Mouse (Mus musculus) embryonic facial prominence, embryonic 12.5 days (tissue): ENCODE data around the gene Zfp541. TPM values are rescaled to one million over a fixed set of nuclear protein-coding genes. Genes with fewer than 3 reads are reported as not detected.

Experiments used
- ATAC-seq: fragments of 200-750 bp; cut with Nextera tagmentation; 2 replicates; pipeline ENCODE4 v1.8.0; 2017; ENCODE audit not compliant: insufficient number of reproducible peaks, insufficient read depth, low FRiP score, low TSS enrichment
- H3K27ac ChIP-seq: fragments of 300-500 bp; sonication (generic); 2 replicates; pipeline ENCODE4 v1.5.1; 2016; ENCODE audit warnings: mild to moderate bottlenecking
- H3K27me3 ChIP-seq: fragments of 300-500 bp; sonication (generic); 2 replicates; pipeline ENCODE4 v1.6.1; 2016; ENCODE audit warnings: mild to moderate bottlenecking, moderate library complexity
- H3K36me3 ChIP-seq: fragments of 300-500 bp; sonication (generic); 2 replicates; pipeline ENCODE4 v1.6.1; 2016; ENCODE audit warnings: mild to moderate bottlenecking
- H3K4me1 ChIP-seq: fragments of 300-500 bp; sonication (generic); 2 replicates; pipeline ENCODE4 v1.6.1; 2016
- H3K4me2 ChIP-seq: fragments of 300-500 bp; sonication (generic); replicated peaks from 2 replicates; pipeline ENCODE4 v1.6.1; 2016; ENCODE audit warnings: mild to moderate bottlenecking, moderate library complexity
- H3K4me3 ChIP-seq: fragments of 300-500 bp; sonication (generic); 2 replicates; pipeline ENCODE4 v1.5.1; 2016; ENCODE audit warnings: mild to moderate bottlenecking
- H3K9ac ChIP-seq: fragments of 300-500 bp; sonication (generic); 2 replicates; pipeline ENCODE4 v1.6.1; 2016; ENCODE audit warnings: mild to moderate bottlenecking, moderate library complexity
- H3K9me3 ChIP-seq: fragments of 300-500 bp; sonication (generic); 2 replicates; pipeline ENCODE4 v1.6.1; 2016; ENCODE audit warnings: mild to moderate bottlenecking, moderate library complexity
- WGBS: fragments of 180-500 bp; shearing (Covaris S2); methylation state at CpG from one replicate; pipeline ENCODE4 v1.1.7; 2016; 5-methylcytosine and 5-hydroxymethylcytosine counted together
- polyA plus RNA-seq: library from polyadenylated mRNA; unstranded; fragments of >200 nt; fragmentation: Nextera tagmentation; extraction: Ambion mirVana; gene quantifications from 2 replicates; pipeline ENCODE4 v1.2.1, GENCODE M21; 2016

Zfp541 gene
- polyA plus RNA-seq, 1 experiment from 2014 or later = 0.18 TPM

- peaks cover 56% of the 10 kb centered on the region for H3K4me1 ChIP-seq
- under 1% methylated on average over 45 of the region's 46 CpGs for WGBS
These were observed 14.9 kb upstream of the Zfp541 start for GRCm38 (mm10) chr7:16046481-16047337.

GRCm38 (mm10) chr7:16047338-16048146 lies 14.1 kb upstream of the Zfp541 start, which contains the start of gene Bicra:
Gene Bicra (minus strand): TSS chr7:16047921.
- peak within 1 kb of the TSS; percentile 94 for H3K4me3 ChIP-seq
- peak within 1 kb of the TSS; percentile 81 for H3K4me2 ChIP-seq
- peaks cover 56% of the 10 kb centered on the region for H3K4me1 ChIP-seq
- H3K9me3 ChIP-seq = no peaks in the 10 kb centered on the region
- no peaks in the 10 kb centered on the region for H3K36me3 ChIP-seq
- no peaks in the 10 kb centered on the region for H3K27me3 ChIP-seq
- WGBS = under 1% methylated on average over 58 of the region's 69 CpGs
- ATAC-seq = peak; percentile 37; the same call in 1 of the 2 replicates
- H3K27ac ChIP-seq = peak within 1 kb of the TSS; percentile 98
- H3K9ac ChIP-seq = peak within 1 kb of the TSS; percentile 98

More at GRCm38 (mm10) chr7:16046481-16047337, 14.9 kb upstream of the Zfp541 start:
- Histone ChIP-seq H3K36me3 (no peaks in the 10 kb centered on the region), H3K27me3 (no peaks in the 10 kb centered on the region), H3K9ac (peak overlapping the region; percentile 98), H3K4me3 (peak overlapping the region; percentile 94), H3K27ac (peak overlapping the region; percentile 98), H3K4me2 (peak overlapping the region; percentile 81), H3K9me3 (no peaks in the 10 kb centered on the region)
- 0 out of 2 replicates have a peak, but pooled peaks have one; percentile 4 for ATAC-seq

GRCm38 (mm10) chr7:16048164-16048564 lies 13.4 kb upstream of the Zfp541 start:
- peak; percentile 75 for ATAC-seq
- WGBS = under 1% methylated on average over 19 of the region's 20 CpGs
- peak overlapping the region; percentile 81 for H3K4me2 ChIP-seq
- H3K27me3 ChIP-seq = no peaks in the 10 kb centered on the region
- H3K4me3 ChIP-seq = peak overlapping the region; percentile 94
- peak overlapping the region; percentile 98 for H3K27ac ChIP-seq
- H3K9ac ChIP-seq = peak overlapping the region; percentile 87
- H3K4me1 ChIP-seq = peaks cover 53% of the 10 kb centered on the region
- H3K36me3 ChIP-seq = no peaks in the 10 kb centered on the region
- no peaks in the 10 kb centered on the region for H3K9me3 ChIP-seq

- ATAC-seq = no peak
- Histone ChIP-seq H3K4me3 (peak overlapping the region; percentile 94), H3K4me1 (peaks cover 48% of the 10 kb centered on the region), H3K4me2 (peak overlapping the region; percentile 81), H3K9me3 (no peaks in the 10 kb centered on the region), H3K36me3 (no peaks in the 10 kb centered on the region), H3K9ac (peak overlapping the region; percentile 87), H3K27ac (peak overlapping the region; percentile 84), H3K27me3 (no peaks in the 10 kb centered on the region)
- WGBS = 9% methylated on average over 36 of the region's 36 CpGs
These were observed 12.7 kb upstream of the Zfp541 start for GRCm38 (mm10) chr7:16048675-16049575.

- whole genome bisulfite sequencing = 77% methylated on average over 7 of the region's 7 CpGs
- Histone ChIP-seq H3K9ac (peak overlapping the region; percentile 87), H3K4me2 (peak overlapping the region; percentile 81), H3K27ac (no peak overlapping the region), H3K27me3 (no peaks in the 10 kb centered on the region), H3K9me3 (no peaks in the 10 kb centered on the region), H3K4me1 (peaks cover 42% of the 10 kb centered on the region), H3K4me3 (peak overlapping the region; percentile 94), H3K36me3 (no peaks in the 10 kb centered on the region)
- no peak for ATAC-seq
These were observed 12.1 kb upstream of the Zfp541 start for GRCm38 (mm10) chr7:16049576-16049915.

GRCm38 (mm10) chr7:16050600-16050999 lies 11.0 kb upstream of the Zfp541 start:
- Histone ChIP-seq H3K36me3 (no peaks in the 10 kb centered on the region), H3K4me3 (no peak overlapping the region), H3K9ac (no peak overlapping the region), H3K9me3 (no peaks in the 10 kb centered on the region), H3K4me1 (peaks cover 31% of the 10 kb centered on the region), H3K27ac (no peak overlapping the region), H3K4me2 (no peak overlapping the region), H3K27me3 (no peaks in the 10 kb centered on the region)
- no peak for ATAC-seq
- 96% methylated on average over 3 of the region's 3 CpGs for WGBS

GRCm38 (mm10) chr7:16051883-16052595 lies 9.6 kb upstream of the Zfp541 start:
- Histone ChIP-seq H3K9ac (peak overlapping the region; percentile 63), H3K36me3 (no peaks in the 10 kb centered on the region), H3K9me3 (no peaks in the 10 kb centered on the region), H3K4me3 (peak overlapping the region; percentile 44), H3K4me2 (peak overlapping the region; percentile 64), H3K4me1 (peaks cover 25% of the 10 kb centered on the region), H3K27me3 (no peaks in the 10 kb centered on the region), H3K27ac (peak overlapping the region; percentile 83)
- WGBS = 6% methylated on average over 19 of the region's 19 CpGs
- ATAC-seq = no peak

GRCm38 (mm10) chr7:16052684-16053083 lies 8.9 kb upstream of the Zfp541 start:
- H3K27me3 ChIP-seq = no peaks in the 10 kb centered on the region
- H3K4me1 ChIP-seq = peaks cover 25% of the 10 kb centered on the region
- peak overlapping the region; percentile 64 for H3K4me2 ChIP-seq
- H3K36me3 ChIP-seq = no peaks in the 10 kb centered on the region
- peak; percentile 79 for ATAC-seq
- peak overlapping the region; percentile 44 for H3K4me3 ChIP-seq
- H3K9ac ChIP-seq = peak overlapping the region; percentile 63
- H3K9me3 ChIP-seq = no peaks in the 10 kb centered on the region
- WGBS = under 1% methylated on average over 24 of the region's 24 CpGs
- H3K27ac ChIP-seq = peak overlapping the region; percentile 83

- Histone ChIP-seq H3K9ac (no peak overlapping the region; the same call in 1 of the 2 replicates), H3K36me3 (no peaks in the 10 kb centered on the region), H3K27ac (no peak overlapping the region), H3K27me3 (no peaks in the 10 kb centered on the region), H3K9me3 (no peaks in the 10 kb centered on the region), H3K4me2 (peak overlapping the region; percentile 64), H3K4me1 (peaks cover 25% of the 10 kb centered on the region), H3K4me3 (peak overlapping the region; percentile 44)
- ATAC-seq = no peak
- WGBS = 14% methylated on average over 6 of the region's 6 CpGs
These were observed 8.5 kb upstream of the Zfp541 start for GRCm38 (mm10) chr7:16053105-16053504.

- no peak overlapping the region for H3K9ac ChIP-seq
- H3K4me2 ChIP-seq = no peak overlapping the region
- H3K27me3 ChIP-seq = no peaks in the 10 kb centered on the region
- H3K4me3 ChIP-seq = no peak overlapping the region
- WGBS = 57% methylated on average over 4 of the region's 4 CpGs
- ATAC-seq = no peak
- peaks cover 14% of the 10 kb centered on the region; the same call in 1 of the 2 replicates for H3K4me1 ChIP-seq
- H3K9me3 ChIP-seq = no peaks in the 10 kb centered on the region
- H3K36me3 ChIP-seq = no peaks in the 10 kb centered on the region
- no peak overlapping the region for H3K27ac ChIP-seq
These were observed 6.6 kb upstream of the Zfp541 start for GRCm38 (mm10) chr7:16054966-16055365.
